Mouse (Mus musculus) intestine, embryonic 16.5 days (tissue): Measurements from ENCODE around the gene Naa38. TPM values are rescaled to one million over a fixed set of nuclear protein-coding genes. Genes with fewer than 3 reads are reported as not detected.
A peak's percentile ranks its signal among the peaks of the same experiment; 100 is the strongest.

Experiments used
- ATAC-seq: fragments of 200-750 bp; cut with Nextera tagmentation; 2 replicates; pipeline ENCODE4 v1.8.0; 2017; ENCODE audit warnings: moderate TSS enrichment, moderate library complexity
- H3K27ac ChIP-seq: fragments of 300-500 bp; sonication (generic); 2 replicates; pipeline ENCODE4 v1.5.1; 2014; ENCODE audit warnings: mild to moderate bottlenecking, low read length
- H3K27me3 ChIP-seq: fragments of 300-500 bp; sonication (generic); replicated peaks from 2 replicates; pipeline ENCODE4 v1.6.1; 2014; ENCODE audit warnings: low read length, control low read depth, mixed read lengths; ENCODE audit not compliant: control insufficient read depth, insufficient read depth
- H3K36me3 ChIP-seq: fragments of 300-500 bp; sonication (generic); 2 replicates; pipeline ENCODE4 v1.6.1; 2014; ENCODE audit warnings: low read length, control low read depth; ENCODE audit not compliant: control insufficient read depth, insufficient read depth
- H3K4me1 ChIP-seq: fragments of 300-500 bp; sonication (generic); 2 replicates; pipeline ENCODE4 v1.6.1; 2014; ENCODE audit warnings: low read length, control low read depth, mixed read lengths; ENCODE audit not compliant: control insufficient read depth, insufficient read depth
- H3K4me2 ChIP-seq: fragments of 300-500 bp; sonication (generic); 2 replicates; pipeline ENCODE4 v1.6.1; 2014; ENCODE audit warnings: low read depth, low read length, control low read depth
- H3K4me3 ChIP-seq: fragments of 300-500 bp; sonication (generic); 2 replicates; pipeline ENCODE4 v1.5.1; 2014; ENCODE audit warnings: mild to moderate bottlenecking, low read length
- H3K9ac ChIP-seq: fragments of 300-500 bp; sonication (generic); 2 replicates; pipeline ENCODE4 v1.6.1; 2014; ENCODE audit warnings: low read depth, low read length
- H3K9me3 ChIP-seq: fragments of 300-500 bp; sonication (generic); 2 replicates; pipeline ENCODE4 v1.6.1; 2016; ENCODE audit warnings: low read length, control low read depth; ENCODE audit not compliant: control insufficient read depth
- WGBS: fragments of 180-500 bp; shearing (Covaris S2); extraction: QIAGEN DNeasy Blood & Tissue Kit; methylation state at CpG from one replicate; pipeline ENCODE4 v1.1.7; 2014; 5-methylcytosine and 5-hydroxymethylcytosine counted together
- polyA plus RNA-seq: library from polyadenylated mRNA; unstranded; fragments of >200 nt; fragmentation: Nextera tagmentation; extraction: Ambion mirVana; gene quantifications from 2 replicates; pipeline ENCODE4 v1.2.1, GENCODE M21; 2015

The Naa38 gene
- polyA plus RNA-seq, 1 experiment from 2014 or later = 170 TPM

GRCm38 (mm10) chr11:69366157-69366854 lies 29.0 kb upstream of the Naa38 start:
- 0% methylated on average over 26 of the region's 26 CpGs for WGBS
- Histone ChIP-seq H3K27ac (peak overlapping the region; percentile 99), H3K4me2 (peak overlapping the region; percentile 95), H3K9ac (peak overlapping the region; percentile 72), H3K4me3 (peak overlapping the region; percentile 81), H3K4me1 (peaks cover 37% of the 10 kb centered on the region), H3K36me3 (peaks cover 11% of the 10 kb centered on the region), H3K27me3 (no peaks in the 10 kb centered on the region), H3K9me3 (no peaks in the 10 kb centered on the region)
- ATAC-seq = peak; percentile 80

- no peak for ATAC-seq
- Histone ChIP-seq H3K9me3 (no peaks in the 10 kb centered on the region), H3K4me1 (peaks cover 44% of the 10 kb centered on the region), H3K9ac (peak overlapping the region; percentile 99), H3K4me2 (peak overlapping the region; percentile 95), H3K27ac (peak overlapping the region; percentile 99), H3K36me3 (peaks cover 6% of the 10 kb centered on the region; the same call in 1 of the 2 replicates), H3K4me3 (peak overlapping the region; percentile 81), H3K27me3 (no peaks in the 10 kb centered on the region)
- WGBS = 0% methylated on average over 22 of the region's 22 CpGs
Observed at GRCm38 (mm10) chr11:69366855-69367615, 28.3 kb upstream of the Naa38 start.

GRCm38 (mm10) chr11:69367616-69368355 lies 27.5 kb upstream of the Naa38 start:
- Histone ChIP-seq H3K4me2 (peak overlapping the region; percentile 95), H3K27ac (peak overlapping the region; percentile 99), H3K9ac (peak overlapping the region; percentile 99), H3K36me3 (peaks cover 6% of the 10 kb centered on the region; the same call in 1 of the 2 replicates), H3K27me3 (no peaks in the 10 kb centered on the region), H3K4me1 (peaks cover 51% of the 10 kb centered on the region), H3K9me3 (no peaks in the 10 kb centered on the region), H3K4me3 (peak overlapping the region; percentile 81)
- ATAC-seq = no peak
- WGBS = 2% methylated on average over 22 of the region's 22 CpGs

GRCm38 (mm10) chr11:69368356-69369214 lies 26.7 kb upstream of the Naa38 start:
- H3K27me3 ChIP-seq = no peaks in the 10 kb centered on the region
- WGBS = under 1% methylated on average over 55 of the region's 106 CpGs
- H3K9ac ChIP-seq = peak overlapping the region; percentile 99
- peaks cover 57% of the 10 kb centered on the region for H3K4me1 ChIP-seq
- H3K36me3 ChIP-seq = peaks cover 1% of the 10 kb centered on the region
- peak overlapping the region; percentile 95 for H3K4me2 ChIP-seq
- peak overlapping the region; percentile 99 for H3K27ac ChIP-seq
- no peaks in the 10 kb centered on the region for H3K9me3 ChIP-seq
- no peak for ATAC-seq
- H3K4me3 ChIP-seq = peak overlapping the region; percentile 81

- Histone ChIP-seq H3K9me3 (no peaks in the 10 kb centered on the region), H3K4me1 (peaks cover 49% of the 10 kb centered on the region), H3K27ac (peak within 1 kb of the TSS; percentile 99), H3K4me2 (peak within 1 kb of the TSS; percentile 95), H3K36me3 (no peaks in the 10 kb centered on the region; the same call in 1 of the 2 replicates), H3K27me3 (no peaks in the 10 kb centered on the region), H3K4me3 (peak within 1 kb of the TSS; percentile 81), H3K9ac (peak within 1 kb of the TSS; percentile 99)
- ATAC-seq = no peak
- under 1% methylated on average over 20 of the region's 34 CpGs for WGBS
Observed at GRCm38 (mm10) chr11:69369215-69369989, 25.9 kb upstream of the Naa38 start, which contains the start of gene Chd3. Gene Chd3, minus strand, starts transcription at chr11:69369406.

GRCm38 (mm10) chr11:69369990-69370816 lies 25.1 kb upstream of the Naa38 start:
- peak overlapping the region; percentile 95; the same call in 1 of the 2 replicates for H3K4me2 ChIP-seq
- H3K9ac ChIP-seq = peak overlapping the region; percentile 99
- H3K4me3 ChIP-seq = peak overlapping the region; percentile 81
- ATAC-seq = no peak
- no peaks in the 10 kb centered on the region for H3K27me3 ChIP-seq
- H3K9me3 ChIP-seq = no peaks in the 10 kb centered on the region
- H3K4me1 ChIP-seq = peaks cover 41% of the 10 kb centered on the region
- peak overlapping the region; percentile 99 for H3K27ac ChIP-seq
- 22% methylated on average over 2 of the region's 2 CpGs for WGBS
- H3K36me3 ChIP-seq = no peaks in the 10 kb centered on the region; the same call in 1 of the 2 replicates

GRCm38 (mm10) chr11:69370817-69371215 lies 24.5 kb upstream of the Naa38 start:
- Histone ChIP-seq H3K4me3 (no peak overlapping the region), H3K36me3 (no peaks in the 10 kb centered on the region; the same call in 1 of the 2 replicates), H3K4me2 (peak overlapping the region; percentile 33), H3K27me3 (no peaks in the 10 kb centered on the region), H3K9ac (0 out of 2 replicates have a peak overlapping the region, but pooled peaks have one; percentile 5), H3K27ac (peak overlapping the region; percentile 80), H3K4me1 (peaks cover 35% of the 10 kb centered on the region), H3K9me3 (no peaks in the 10 kb centered on the region)
- ATAC-seq = no peak
- 27% methylated on average over 9 of the region's 9 CpGs for WGBS
